Mouse (Mus musculus): Measurements from ENCODE around the gene Rrp15.
A peak's percentile ranks its signal among the peaks of the same experiment; 100 is the strongest.

Gene Rrp15

GRCm38 (mm10) chr1:186712802-186713471 is 36.2 kb downstream of the Rrp15 start:
- DNase-seq: no peak

GRCm38 (mm10) chr1:186705915-186706248 is 43.3 kb downstream of the Rrp15 start, which contains the start of gene Tgfb2:
Gene Tgfb2 (minus strand): TSS chr1:186705989.
- no peak for DNase-seq

GRCm38 (mm10) chr1:186705203-186705914 is 43.8 kb downstream of the Rrp15 start:
- DNase-seq: peak; percentile 4 to 13

- DNase-seq: no peak
Measured at GRCm38 (mm10) chr1:186703980-186704701, 45.0 kb downstream of the Rrp15 start.

GRCm38 (mm10) chr1:186703256-186703979 is 45.7 kb downstream of the Rrp15 start:
- no peak for DNase-seq

GRCm38 (mm10) chr1:186702391-186703255 is 46.5 kb downstream of the Rrp15 start:
- DNase-seq: no peak

GRCm38 (mm10) chr1:186701206-186701905 is 47.8 kb downstream of the Rrp15 start:
- DNase-seq: no peak

GRCm38 (mm10) chr1:186700496-186700895 is 48.7 kb downstream of the Rrp15 start:
- DNase-seq: no peak

GRCm38 (mm10) chr1:186698583-186699338 is 50.4 kb downstream of the Rrp15 start:
- no peak for DNase-seq

GRCm38 (mm10) chr1:186696231-186696630 is 52.9 kb downstream of the Rrp15 start:
- no peak for DNase-seq

GRCm38 (mm10) chr1:186695361-186695760 is 53.8 kb downstream of the Rrp15 start:
- no peak for DNase-seq

- no peak for DNase-seq
Measured at GRCm38 (mm10) chr1:186692370-186692769, 56.8 kb downstream of the Rrp15 start.

GRCm38 (mm10) chr1:186691708-186692107 is 57.5 kb downstream of the Rrp15 start:
- no peak for DNase-seq

- no peak for DNase-seq
Measured at GRCm38 (mm10) chr1:186684041-186684440, 65.1 kb downstream of the Rrp15 start.

GRCm38 (mm10) chr1:186682606-186683005 is 66.6 kb downstream of the Rrp15 start:
- no peak for DNase-seq

GRCm38 (mm10) chr1:186677614-186678013 is 71.5 kb downstream of the Rrp15 start:
- no peak for DNase-seq

GRCm38 (mm10) chr1:186676199-186676598 is 73.0 kb downstream of the Rrp15 start:
- DNase-seq: no peak

- DNase-seq: no peak
Measured at GRCm38 (mm10) chr1:186675263-186675662, 73.9 kb downstream of the Rrp15 start.

GRCm38 (mm10) chr1:186674621-186675020 is 74.5 kb downstream of the Rrp15 start:
- no peak for DNase-seq

- DNase-seq: no peak
Measured at GRCm38 (mm10) chr1:186673166-186673565, 76.0 kb downstream of the Rrp15 start.
